13 mouse cellular contexts compared by ENCODE assay signal in the genomic region with DNA sequence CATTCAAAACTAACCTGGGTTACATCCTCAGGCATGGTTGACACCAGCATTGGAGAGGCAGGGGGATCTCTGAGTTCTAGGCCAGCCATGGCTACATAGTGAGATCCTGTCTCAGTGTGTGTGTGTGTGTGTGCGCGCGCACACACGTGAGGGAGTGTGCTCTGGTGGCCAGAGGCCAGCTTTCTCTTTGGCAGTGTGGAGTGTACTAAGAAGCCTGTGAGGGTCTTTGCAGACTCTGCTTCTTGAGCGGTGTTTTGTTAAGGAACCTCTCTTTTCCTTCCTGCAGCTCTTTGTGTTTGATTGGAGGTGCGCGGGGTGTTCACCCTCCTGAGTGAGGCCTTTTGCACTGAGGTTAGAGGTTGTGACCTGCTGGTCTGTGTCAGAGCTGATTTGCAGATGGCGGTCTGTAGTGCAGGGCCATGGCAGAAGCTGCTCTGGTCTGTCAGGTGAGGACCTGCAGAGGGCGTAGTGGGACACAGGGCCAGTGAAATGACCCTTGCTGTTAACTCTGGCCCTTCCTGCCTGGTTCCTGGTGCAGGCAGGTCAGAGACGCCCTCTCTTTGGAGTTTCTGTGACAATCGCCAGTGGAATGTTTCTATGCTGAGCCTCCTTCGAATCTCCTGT. TPM values are rescaled to one million over a fixed set of nuclear protein-coding genes. Genes with fewer than 3 reads are reported as not detected.
DNase-seq lines count a peak whose midpoint lies in the region; ATAC-seq and TF ChIP-seq lines count a peak whose summit lies in the region.
"Had no signal": no experiment of that assay in that cellular context is flagged by ENCODE, and none has a peak within 500 bp of the region (broad histone marks: within the 10 kb centered on the region; RNA-seq: fewer than 3 reads in every experiment).

No protein-coding gene starts in this region.

- no peak overlapping the region for H3ac ChIP-seq in C2C12 (ENCODE audit: control insufficient read depth, insufficient read length, low read depth)

- no peak overlapping the region for H3K4me3 ChIP-seq in forebrain, embryonic 10.5 days
- H3K4me3 ChIP-seq in forebrain, embryonic 12.5 days (replicated peaks), result no peak overlapping the region
- H3K4me3 ChIP-seq in kidney, embryonic 14.5 days (ENCODE audit: low read length), result no peak overlapping the region
- no peak overlapping the region for H3K4me3 ChIP-seq in C2C12 (ENCODE audit: insufficient read depth, poor library complexity, severe bottlenecking)
- no peak overlapping the region for H3K4me3 ChIP-seq in embryonic facial prominence, embryonic 13.5 days
- H3K4me3 ChIP-seq in kidney, embryonic 15.5 days (replicated peaks), result no peak overlapping the region
- H3K4me3 ChIP-seq: myocyte had no signal

- H3K79me2 ChIP-seq in C2C12 (ENCODE audit: control insufficient read depth, insufficient read depth), result peaks cover 100% of the 10 kb centered on the region

- H3K79me3 ChIP-seq in C2C12 (ENCODE audit: low read depth), result peaks cover 99% of the 10 kb centered on the region

- peak overlapping the region; percentile 48; the same call in 1 of the 2 replicates for H3K27ac ChIP-seq in forebrain, embryonic 10.5 days
- no peak overlapping the region for H3K27ac ChIP-seq in forebrain, embryonic 12.5 days
- no peak overlapping the region for H3K27ac ChIP-seq in kidney, embryonic 14.5 days (ENCODE audit: low read depth, low read length)
- H3K27ac ChIP-seq in embryonic facial prominence, embryonic 13.5 days, result 0 out of 2 replicates have a peak overlapping the region, but pooled peaks have one; percentile 28
- no peak overlapping the region for H3K27ac ChIP-seq in kidney, embryonic 15.5 days

- no peak for ATAC-seq in forebrain, embryonic 12.5 days (ENCODE audit: low FRiP score)
- no peak for ATAC-seq in kidney, embryonic 14.5 days (ENCODE audit: low FRiP score, low TSS enrichment)
- no peak for ATAC-seq in embryonic facial prominence, embryonic 13.5 days (ENCODE audit: insufficient number of reproducible peaks, insufficient read depth, low FRiP score, low TSS enrichment, low read depth)
- ATAC-seq in kidney, embryonic 15.5 days (replicated peaks; ENCODE audit: low FRiP score), result no peak

- no peak overlapping the region for H3K4me2 ChIP-seq in forebrain, embryonic 12.5 days
- H3K4me2 ChIP-seq in kidney, embryonic 14.5 days (replicated peaks; ENCODE audit: low read depth, low read length), result no peak overlapping the region
- no peak overlapping the region for H3K4me2 ChIP-seq in embryonic facial prominence, embryonic 13.5 days
- H3K4me2 ChIP-seq in kidney, embryonic 15.5 days, result no peak overlapping the region

- peaks cover 17% of the 10 kb centered on the region; the same call in 1 of the 2 replicates for H3K9me3 ChIP-seq in forebrain, embryonic 10.5 days
- H3K9me3 ChIP-seq in forebrain, embryonic 12.5 days, result no peaks in the 10 kb centered on the region
- H3K9me3 ChIP-seq in kidney, embryonic 14.5 days (ENCODE audit: control insufficient read depth, low read length), result no peaks in the 10 kb centered on the region; the same call in 1 of the 2 replicates
- H3K9me3 ChIP-seq in embryonic facial prominence, embryonic 13.5 days, result no peaks in the 10 kb centered on the region
- H3K9me3 ChIP-seq in kidney, embryonic 15.5 days (replicated peaks), result no peaks in the 10 kb centered on the region

- DNase-seq in forebrain, embryonic 10.5 days (ENCODE audit: extremely low spot score, low spot score), result no peak
- DNase-seq in kidney, postnatal 4 days, result no peak
- DNase-seq in Muller cell, postnatal 12 days (ENCODE audit: inconsistent ontology term), result no peak
- DNase-seq: adrenal gland, postnatal 10 days; B cell, adult 2 months; cerebellum, adult 9-11 months; right cerebral cortex, adult 18-20 months had no signal

- H3K36me3 ChIP-seq in forebrain, embryonic 10.5 days (replicated peaks), result peaks cover 55% of the 10 kb centered on the region
- 0 out of 2 replicates have a peak, but pooled peaks cover 18% of the 10 kb centered on the region for H3K36me3 ChIP-seq in forebrain, embryonic 12.5 days (replicated peaks)
- 0 out of 2 replicates have a peak, but pooled peaks cover 3% of the 10 kb centered on the region for H3K36me3 ChIP-seq in kidney, embryonic 14.5 days (ENCODE audit: control insufficient read depth, insufficient read depth, low read length)
- H3K36me3 ChIP-seq in C2C12 (ENCODE audit: control insufficient read depth, insufficient read depth), result peaks cover 18% of the 10 kb centered on the region
- peaks cover 34% of the 10 kb centered on the region for H3K36me3 ChIP-seq in embryonic facial prominence, embryonic 13.5 days
- H3K36me3 ChIP-seq in kidney, embryonic 15.5 days, result peaks cover 19% of the 10 kb centered on the region; the same call in 1 of the 2 replicates

- H3K4me1 ChIP-seq in forebrain, embryonic 10.5 days, result peaks cover 68% of the 10 kb centered on the region
- H3K4me1 ChIP-seq in forebrain, embryonic 12.5 days, result peaks cover 66% of the 10 kb centered on the region
- H3K4me1 ChIP-seq in kidney, embryonic 14.5 days (ENCODE audit: control insufficient read depth, insufficient read depth, low read length), result peaks cover 44% of the 10 kb centered on the region
- H3K4me1 ChIP-seq in embryonic facial prominence, embryonic 13.5 days, result peaks cover 52% of the 10 kb centered on the region
- H3K4me1 ChIP-seq in kidney, embryonic 15.5 days, result peaks cover 75% of the 10 kb centered on the region

- TF ChIP-seq CTCF in C2C12 (IDR thresholded peaks at IDR 0.05; ENCODE audit: control insufficient read depth, insufficient read depth, insufficient read length), result peak; percentile 8

- WGBS in forebrain, embryonic 10.5 days, result 77% methylated on average over 12 of the region's 12 CpGs
- WGBS in forebrain, embryonic 12.5 days, result 70% methylated on average over 12 of the region's 12 CpGs
- 69% methylated on average over 12 of the region's 12 CpGs for WGBS in kidney, embryonic 14.5 days
- WGBS in embryonic facial prominence, embryonic 13.5 days, result 66% methylated on average over 12 of the region's 12 CpGs
- 71% methylated on average over 12 of the region's 12 CpGs for WGBS in kidney, embryonic 15.5 days

- H3K27me3 ChIP-seq in forebrain, embryonic 10.5 days (ENCODE audit: poor library complexity, severe bottlenecking), result no peaks in the 10 kb centered on the region
- H3K27me3 ChIP-seq in forebrain, embryonic 12.5 days, result no peaks in the 10 kb centered on the region
- no peaks in the 10 kb centered on the region for H3K27me3 ChIP-seq in kidney, embryonic 14.5 days (ENCODE audit: control insufficient read depth, insufficient read depth, low read length)
- no peaks in the 10 kb centered on the region for H3K27me3 ChIP-seq in C2C12 (ENCODE audit: control insufficient read depth, insufficient read depth, insufficient read length)
- H3K27me3 ChIP-seq in embryonic facial prominence, embryonic 13.5 days, result no peaks in the 10 kb centered on the region
- no peaks in the 10 kb centered on the region for H3K27me3 ChIP-seq in kidney, embryonic 15.5 days

- H3K9ac ChIP-seq in forebrain, embryonic 12.5 days, result no peak overlapping the region
- H3K9ac ChIP-seq in kidney, embryonic 14.5 days (ENCODE audit: low read depth, low read length), result 0 out of 2 replicates have a peak overlapping the region, but pooled peaks have one; percentile 23
- H3K9ac ChIP-seq in embryonic facial prominence, embryonic 13.5 days, result 0 out of 2 replicates have a peak overlapping the region, but pooled peaks have one; percentile 6
- no peak overlapping the region for H3K9ac ChIP-seq in kidney, embryonic 15.5 days

TF ChIP-seq in C2C12, 6 proteins besides CTCF, POLR2A, EP300 and RAD21:
- TF ChIP-seq MYOD1 (IDR thresholded peaks at IDR 0.05; ENCODE audit: control insufficient read depth, insufficient read length, low read depth) (no peak), CEBPB (IDR thresholded peaks at IDR 0.05; ENCODE audit: low read depth) (no peak), USF1 (IDR thresholded peaks at IDR 0.05; ENCODE audit: low read depth) (no peak), MAX (IDR thresholded peaks at IDR 0.05) (no peak)

RNA-seq across cellular contexts. Expression of gene Prrc2b, which starts 7.8 kb away (rescaled TPM):
- 48.2 and 50.1 TPM in 2 replicates for polyA plus RNA-seq in forebrain, embryonic 10.5 days (2016; fragmentation: Nextera tagmentation; extraction: Ambion mirVana)
- 96.9 and 110 TPM in 2 replicates for polyA plus RNA-seq in forebrain, embryonic 12.5 days (2016; fragmentation: Nextera tagmentation; extraction: Ambion mirVana)
- polyA plus RNA-seq in kidney, embryonic 14.5 days (2014; fragmentation: Nextera tagmentation; extraction: Ambion mirVana), result 65.8 and 73.1 TPM in 2 replicates
- 45.0 TPM for polyA plus RNA-seq in C2C12 (2012; fragmentation: generic; extraction: Trizol)
- 44.8 and 57.7 TPM in 2 replicates for polyA plus RNA-seq in embryonic facial prominence, embryonic 13.5 days (2015; fragmentation: Nextera tagmentation; extraction: Ambion mirVana)
- polyA plus RNA-seq in kidney, embryonic 15.5 days (2015; fragmentation: Nextera tagmentation; extraction: Ambion mirVana), result 49.2 and 49.7 TPM in 2 replicates

Comparison
In these comparisons a context has a peak if more than half of its experiments do, and no peak if none do; other contexts are left out.
1. H3K27ac ChIP-seq: peak in forebrain, embryonic 10.5 days (single experiment) and embryonic facial prominence, embryonic 13.5 days (single experiment); none in forebrain, embryonic 12.5 days (single experiment), kidney, embryonic 14.5 days (single experiment) and kidney, embryonic 15.5 days (single experiment).
2. H3K9ac ChIP-seq: peak in kidney, embryonic 14.5 days (single experiment) and embryonic facial prominence, embryonic 13.5 days (single experiment); none in forebrain, embryonic 12.5 days (single experiment) and kidney, embryonic 15.5 days (single experiment).